Mouse (Mus musculus) embryo, embryonic 9.5 days (tissue): ENCODE results near the gene Arfip1.
A peak's percentile ranks its signal among the peaks of the same experiment; 100 is the strongest.

Experiments used
- DNase-seq: peaks from one replicate; pipeline ENCODE4 v3.0.0-alpha.2; 2017; ENCODE audit errors: extremely low spot score

The Arfip1 gene

DNA sequence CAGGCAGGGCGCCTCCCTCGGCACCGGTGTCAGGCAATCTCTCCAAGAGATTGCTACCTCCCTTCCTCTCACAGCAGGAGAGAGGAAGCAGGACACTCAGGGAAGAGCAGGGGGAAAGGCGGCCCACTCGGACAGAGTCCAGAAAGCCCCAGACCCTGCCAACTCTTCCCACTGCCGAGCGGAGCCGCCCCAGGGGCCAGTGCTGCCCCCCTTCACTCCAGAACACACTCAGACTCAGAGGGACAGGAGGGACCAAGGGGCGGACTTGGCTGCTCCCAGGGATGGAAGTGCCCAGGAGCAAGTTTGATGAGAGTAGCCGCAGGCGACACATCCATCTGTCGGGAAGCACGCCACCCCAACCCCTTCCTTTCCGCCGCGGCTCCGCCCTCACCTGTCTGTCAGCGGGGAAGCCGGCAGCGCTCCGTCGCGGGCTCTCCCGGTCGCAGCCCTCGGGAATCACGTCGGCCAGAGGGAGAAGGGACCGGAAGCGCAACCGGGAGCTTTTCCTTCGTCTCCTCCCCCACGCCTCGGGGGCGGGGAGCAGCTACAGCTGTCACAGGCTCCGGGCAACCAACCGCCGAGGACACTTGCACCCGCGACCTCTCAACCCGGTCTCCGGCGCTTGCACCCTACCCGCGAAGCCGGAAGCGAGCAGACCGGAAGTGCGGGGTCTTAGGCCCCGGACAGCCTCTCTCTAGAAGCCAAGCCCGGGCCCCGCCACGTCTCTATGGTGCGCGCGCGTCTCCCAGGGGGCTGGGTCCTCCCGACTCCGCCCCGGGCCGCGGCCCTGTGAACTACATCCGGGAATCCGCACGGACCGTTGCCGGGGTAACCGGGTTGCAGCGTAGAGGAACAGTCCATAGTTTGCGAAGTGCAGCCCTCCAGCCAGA lies at the start of gene Arfip1:
Gene Arfip1 (minus strand): TSS at position 603 of the 890 bp plus-strand sequence.
- DNase-seq = peak; percentile 99

GRCm38 (mm10) chr3:84631586-84631985 lies 49.2 kb upstream of the Arfip1 start:
- no peak for DNase-seq

DNA sequence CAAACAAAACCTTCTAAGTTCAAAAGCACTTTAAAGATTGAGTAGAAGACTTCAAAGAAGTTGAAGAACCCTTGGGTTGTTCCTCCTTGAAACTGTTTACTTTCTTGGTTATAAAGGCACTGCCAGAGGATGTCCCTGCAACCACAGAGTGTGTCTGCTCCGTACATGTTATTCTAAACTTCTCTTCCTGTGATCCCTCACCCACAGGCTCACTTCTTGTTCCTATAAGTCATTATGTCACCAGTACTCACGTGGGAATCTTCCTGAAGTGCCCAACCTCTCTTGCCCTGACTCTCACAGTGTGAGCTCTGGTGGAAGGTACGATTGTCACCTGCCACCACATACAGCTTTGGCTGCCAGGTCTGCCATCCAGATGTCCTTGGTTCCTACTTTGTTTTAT lies 39.6 kb upstream of the Arfip1 start:
- DNase-seq = no peak

DNA sequence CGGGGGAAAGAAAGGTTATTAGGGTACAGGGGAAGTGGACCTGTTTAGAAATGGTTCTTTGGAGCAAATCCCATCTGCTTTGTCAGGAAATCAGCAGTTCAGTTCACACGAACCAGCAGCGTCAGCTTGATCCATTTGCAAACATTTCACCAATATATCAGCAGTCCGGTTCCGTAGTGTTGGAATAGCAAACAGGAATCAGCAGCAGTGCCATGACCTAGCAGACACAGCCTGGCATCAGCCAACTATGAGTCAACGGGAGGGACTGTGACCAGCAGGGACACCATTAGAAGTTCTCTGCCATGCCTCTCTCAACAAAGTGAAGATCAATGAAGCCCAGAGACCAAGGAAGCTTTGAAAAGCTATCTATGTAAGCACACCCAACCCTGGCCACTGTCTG lies 37.3 kb upstream of the Arfip1 start:
- DNase-seq = no peak

- no peak for DNase-seq
Observed at GRCm38 (mm10) chr3:84619056-84619455, 36.6 kb upstream of the Arfip1 start.

- DNase-seq = no peak
Observed at GRCm38 (mm10) chr3:84618627-84619026, 36.2 kb upstream of the Arfip1 start.

DNA sequence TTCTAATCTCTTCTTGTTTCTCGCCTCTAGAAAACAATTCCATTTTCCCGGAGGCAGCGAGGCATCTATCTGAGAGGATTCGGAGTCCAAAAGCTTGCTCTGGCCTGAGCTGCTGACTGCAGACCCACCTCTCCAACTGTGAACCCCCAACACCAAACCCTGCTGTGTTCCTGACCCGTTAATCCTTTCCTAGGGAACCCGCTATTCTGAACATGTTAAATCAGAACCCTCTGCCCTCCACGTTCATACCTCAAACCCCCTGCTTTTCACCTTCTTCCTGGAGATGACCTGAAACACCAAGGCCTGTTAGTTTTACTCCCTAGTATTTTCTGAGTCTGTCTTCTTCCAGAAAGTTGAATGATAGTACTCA lies 33.4 kb upstream of the Arfip1 start:
- DNase-seq = no peak

DNA sequence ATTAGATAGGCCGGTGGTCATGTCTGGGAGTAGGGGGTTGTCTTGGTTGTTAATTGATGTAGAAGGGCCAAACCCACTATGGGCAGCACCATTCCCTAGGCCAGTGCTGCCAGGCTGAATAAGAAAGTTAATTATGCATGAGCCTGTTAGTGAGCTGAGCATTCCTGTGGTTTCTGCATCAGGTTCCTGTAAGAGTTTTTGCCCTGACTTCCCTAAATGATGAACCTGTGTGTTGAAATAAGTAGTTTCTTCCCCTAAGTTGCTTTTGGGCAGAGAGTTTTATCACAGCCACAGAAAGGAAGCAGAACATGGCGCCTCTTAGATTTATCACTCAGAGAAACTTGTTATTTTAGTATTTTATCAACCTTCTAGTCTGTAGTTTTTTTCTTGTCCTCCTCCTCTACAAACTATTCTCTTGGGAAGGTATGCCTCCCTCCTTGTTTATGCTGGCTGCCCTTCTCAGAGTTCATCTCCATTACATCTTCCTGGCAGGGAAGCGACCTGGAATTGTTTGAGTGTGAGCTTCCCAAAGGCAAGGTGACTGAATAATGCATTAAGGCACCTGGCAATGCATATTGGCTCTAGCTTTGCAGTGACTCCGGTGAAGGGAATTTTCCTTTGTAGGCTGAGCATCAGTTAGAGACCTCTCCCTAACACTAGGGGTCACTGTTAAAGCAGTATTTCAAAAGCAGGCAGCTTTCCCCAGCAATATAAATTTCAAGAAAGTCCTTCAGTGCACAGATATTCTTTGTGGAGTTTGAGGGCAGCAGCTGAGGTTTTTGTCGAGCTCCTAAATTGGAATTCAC lies 32.8 kb upstream of the Arfip1 start:
- DNase-seq = peak; percentile 33

DNA sequence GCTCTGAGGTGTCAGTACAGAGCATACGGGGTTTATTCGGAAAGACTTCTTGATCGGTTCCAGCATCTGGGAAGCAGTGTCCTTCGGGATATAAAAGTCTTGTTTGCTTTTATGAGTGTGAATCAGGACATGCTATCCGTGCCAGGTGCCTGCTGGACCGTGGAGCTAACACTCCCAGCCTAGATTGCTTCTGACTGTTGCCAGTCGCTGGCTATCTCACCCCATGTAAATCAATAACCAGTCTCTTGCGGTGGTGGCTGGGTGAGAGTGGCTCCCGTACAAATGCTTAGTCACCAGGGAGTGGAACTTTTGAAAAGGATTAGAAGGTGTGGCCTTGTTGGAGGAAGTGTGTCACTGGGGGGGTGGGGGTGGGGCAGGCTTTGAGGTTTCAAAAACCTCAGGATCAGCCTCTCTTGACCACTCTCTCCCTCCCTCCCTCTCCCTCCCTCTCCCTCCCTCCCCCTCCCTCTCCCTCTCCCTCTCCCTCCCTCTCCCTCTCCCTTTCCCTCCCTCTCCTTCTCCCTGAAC lies 27.8 kb upstream of the Arfip1 start:
- DNase-seq = no peak

DNA sequence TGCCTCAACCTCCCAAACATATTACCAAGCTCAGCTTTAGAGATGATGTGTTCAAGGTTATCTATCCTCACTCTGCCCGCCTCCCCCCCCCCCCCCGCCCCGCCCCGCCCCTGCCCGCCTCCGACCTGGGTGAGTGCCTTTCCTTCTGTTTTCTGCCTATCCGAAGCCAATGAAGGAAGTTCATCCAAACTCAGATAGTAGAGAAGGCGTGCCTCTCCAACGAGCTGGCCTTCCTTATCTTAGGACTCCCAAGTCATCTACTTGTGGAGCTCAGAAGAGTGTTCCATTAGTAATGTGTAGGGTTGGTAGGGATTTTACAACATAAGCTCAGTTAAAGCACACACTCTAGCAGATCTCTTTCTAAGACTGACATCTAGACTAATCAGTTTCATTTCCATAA lies 20.8 kb upstream of the Arfip1 start:
- DNase-seq = no peak

DNA sequence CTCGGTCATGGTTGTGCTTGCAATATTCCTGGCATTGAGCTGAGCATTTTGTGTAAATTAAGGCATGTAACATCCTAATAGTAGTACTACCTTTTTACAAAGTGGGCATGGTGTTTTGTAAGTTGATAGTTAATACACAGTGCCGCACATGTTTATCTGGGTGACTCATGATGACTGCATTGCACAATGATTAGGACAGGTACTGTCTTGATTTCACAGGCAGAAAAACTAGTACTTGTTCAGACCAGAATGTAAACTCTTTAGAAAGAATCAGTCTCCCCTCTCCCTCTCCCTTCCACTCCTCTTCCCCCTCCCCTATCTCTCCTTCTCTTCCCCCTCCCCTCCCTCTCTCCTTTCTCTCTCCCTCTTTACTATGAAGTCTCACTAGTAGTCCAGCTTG lies 20.3 kb upstream of the Arfip1 start:
- no peak for DNase-seq

GRCm38 (mm10) chr3:84601870-84602495 lies 19.6 kb upstream of the Arfip1 start:
- no peak for DNase-seq

DNA sequence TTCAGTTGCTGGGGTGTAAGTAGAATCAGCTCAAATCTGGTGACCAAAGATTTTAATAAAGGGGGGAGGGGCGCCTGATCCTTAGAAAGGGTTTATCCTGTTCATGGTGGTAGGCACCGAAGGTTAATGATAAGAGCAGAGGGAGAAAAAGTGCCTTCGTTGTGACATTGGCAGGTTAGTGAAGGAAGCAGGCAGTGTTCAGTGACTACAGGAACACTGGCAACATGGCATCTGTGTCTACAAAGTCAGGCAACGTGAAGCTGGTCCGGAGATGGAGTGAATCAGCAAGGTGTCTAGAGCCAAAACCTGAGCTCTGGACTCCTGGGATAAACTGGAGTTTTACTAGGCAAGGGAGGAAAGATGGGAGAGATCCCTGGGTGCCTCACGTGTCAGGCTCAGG lies 16.3 kb upstream of the Arfip1 start:
- DNase-seq = no peak

GRCm38 (mm10) chr3:84597996-84598734 lies 15.7 kb upstream of the Arfip1 start:
- no peak for DNase-seq

DNA sequence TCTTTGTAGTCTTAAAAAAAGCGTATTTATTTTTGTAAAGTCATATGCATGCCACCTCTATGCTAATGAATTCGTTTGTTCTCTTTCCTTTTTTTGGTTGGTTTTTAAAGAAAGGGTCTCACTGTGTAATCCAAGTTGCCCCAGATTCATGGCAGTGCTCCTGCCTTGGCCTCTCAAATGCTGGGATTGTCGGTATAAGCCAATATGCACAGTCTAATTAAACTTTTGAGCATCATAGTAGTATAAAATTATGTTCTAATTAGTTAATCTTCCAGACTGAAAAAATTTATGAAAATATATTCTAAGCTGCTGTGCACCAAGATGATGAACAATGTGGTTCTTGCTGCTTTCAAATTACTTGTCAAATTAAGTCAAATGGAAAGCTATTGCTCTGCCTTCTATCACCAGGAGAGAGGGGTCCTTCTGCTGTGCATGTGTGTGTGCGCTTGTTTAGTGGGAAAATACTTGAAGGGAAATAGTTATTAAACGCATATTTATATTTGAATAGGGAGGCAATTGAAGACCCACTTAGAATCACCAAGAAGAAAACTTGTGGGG lies 13.3 kb upstream of the Arfip1 start:
- DNase-seq = no peak

DNA sequence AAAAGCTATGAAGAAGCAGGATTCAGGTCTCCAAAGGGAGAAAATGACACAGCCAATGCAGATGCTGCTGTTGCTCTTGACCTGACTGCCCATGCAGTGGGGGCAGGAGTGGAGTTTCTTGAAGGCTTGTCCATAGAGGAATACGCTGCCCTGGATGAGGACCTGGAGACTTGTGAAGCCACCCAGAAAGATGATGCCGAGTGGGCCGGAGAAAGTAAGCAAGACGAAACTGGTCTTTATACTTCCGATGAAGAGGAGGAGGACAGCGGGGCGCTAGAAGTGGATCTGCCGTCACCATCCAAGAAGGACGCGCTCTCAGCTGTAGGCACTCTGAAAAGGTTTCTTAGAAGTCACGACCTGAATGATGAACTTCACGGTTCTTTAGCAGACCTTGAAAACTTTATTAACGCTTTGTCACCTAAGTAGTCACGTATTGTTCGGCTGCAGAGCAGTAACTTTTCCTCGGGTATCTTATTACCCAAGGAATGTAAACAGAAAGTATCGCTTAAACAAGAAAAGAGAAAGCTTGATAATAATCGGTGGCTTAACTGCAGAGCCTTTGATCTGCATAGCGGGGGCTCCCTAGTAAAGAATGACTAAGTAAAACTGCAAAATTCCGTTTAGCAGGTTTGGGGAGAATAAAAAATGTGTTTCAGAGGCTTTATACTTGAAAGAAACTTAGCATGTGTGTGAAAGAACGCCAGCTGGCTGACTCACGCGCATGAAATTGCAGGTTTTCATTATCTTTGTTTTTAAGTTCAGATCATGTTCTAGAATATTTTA lies 12.7 kb upstream of the Arfip1 start:
- DNase-seq = peak; percentile 28

GRCm38 (mm10) chr3:84593274-84593673 lies 10.8 kb upstream of the Arfip1 start, which contains the start of gene Tigd4:
TSS of gene Tigd4 (plus strand) at chr3:84593574.
- no peak for DNase-seq

DNA sequence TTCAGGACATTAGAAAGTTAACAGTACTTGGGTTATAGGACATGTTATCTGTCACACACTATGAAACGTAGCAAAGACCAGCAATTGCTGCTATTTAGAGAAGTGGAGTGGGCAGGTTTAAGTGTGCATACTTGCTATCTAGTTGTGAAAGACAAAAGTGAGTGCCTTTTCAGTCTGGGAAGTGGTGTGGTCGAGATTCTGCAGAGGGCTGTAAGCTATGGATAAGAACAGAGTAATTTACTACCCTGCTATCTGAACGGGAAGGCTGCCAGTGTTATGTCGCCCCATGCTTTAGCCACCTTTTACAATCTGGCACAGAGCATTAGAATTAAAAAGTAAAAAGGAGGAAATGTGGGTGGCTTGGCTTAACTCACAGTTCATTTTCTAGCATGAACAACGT lies 4.3 kb upstream of the Arfip1 start:
- no peak for DNase-seq

GRCm38 (mm10) chr3:84582913-84583276 lies 470 bp upstream of the Arfip1 start:
- DNase-seq = no peak

GRCm38 (mm10) chr3:84581696-84582022 lies 766 bp downstream of the Arfip1 start:
- DNase-seq = no peak

DNA sequence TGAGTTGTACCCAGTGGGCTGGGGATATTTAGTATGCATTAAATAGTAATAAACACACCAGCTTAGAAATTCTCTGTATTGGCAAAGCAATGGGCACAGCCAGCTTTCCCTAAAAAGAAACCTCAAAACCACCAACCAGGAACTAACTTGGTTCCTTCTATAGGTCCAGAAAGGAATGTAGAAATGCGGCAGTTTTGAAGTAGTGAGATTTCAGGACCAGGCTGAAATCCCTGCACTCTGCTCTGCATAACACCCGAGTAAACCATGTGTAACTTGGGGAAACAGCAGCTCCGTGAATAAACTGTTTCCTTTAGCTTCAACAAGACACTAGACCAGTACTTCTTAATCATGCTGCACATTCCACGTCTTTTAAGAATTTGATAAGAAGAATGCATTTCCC lies 1.7 kb downstream of the Arfip1 start:
- DNase-seq = no peak
